Mouse (Mus musculus): ENCODE measurements around the gene Skida1.

Gene Skida1

DNA sequence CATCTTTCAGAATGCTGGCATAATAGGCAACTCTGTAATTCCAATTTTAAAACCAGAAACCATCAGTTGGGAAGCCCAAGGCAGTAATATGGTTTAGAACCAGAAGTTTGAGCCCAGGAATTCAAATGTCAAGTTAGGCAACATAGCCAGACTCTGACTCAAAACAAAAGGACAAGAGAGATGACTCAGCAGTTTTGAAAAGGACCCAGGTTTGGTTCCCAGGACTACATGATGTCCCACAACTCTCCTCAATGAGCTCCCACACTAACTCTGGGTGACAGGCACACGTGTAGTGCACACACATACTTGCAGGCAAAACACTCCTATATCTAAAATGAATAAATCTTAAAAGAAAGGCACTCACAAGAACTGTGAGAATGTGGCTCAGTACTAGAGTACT is 29.7 kb downstream of the Skida1 start:
- in situ Hi-C loops (cut with MseI, MboI) = no loop called here

GRCm38 (mm10) chr2:18017321-18017720 is 31.5 kb downstream of the Skida1 start:
- in situ Hi-C loops (cut with MseI, MboI) = no loop called here

GRCm38 (mm10) chr2:18016639-18017038 is 32.2 kb downstream of the Skida1 start:
- in situ Hi-C loops (cut with MseI, MboI) = no loop called here

DNA sequence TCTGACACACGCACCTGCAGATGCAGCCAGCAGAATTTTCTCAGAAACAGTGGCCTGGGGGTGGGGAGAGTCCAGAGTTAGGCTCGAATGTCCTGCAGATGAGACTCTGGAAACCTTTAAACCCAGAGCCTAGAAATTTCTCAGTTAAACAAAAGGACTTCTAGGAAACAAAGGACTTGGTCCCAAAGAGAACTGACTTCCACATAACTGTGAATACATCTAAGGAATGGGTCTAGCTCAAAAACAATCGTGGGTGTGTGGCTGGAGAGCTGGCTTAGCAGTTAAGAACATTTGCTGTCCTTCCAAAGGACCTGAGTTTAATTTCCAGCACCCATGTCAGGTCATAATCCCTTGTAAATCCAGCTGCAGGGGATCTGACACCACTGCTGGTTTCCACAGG is 33.3 kb downstream of the Skida1 start:
- in situ Hi-C loops (cut with MseI, MboI) = no loop called here

DNA sequence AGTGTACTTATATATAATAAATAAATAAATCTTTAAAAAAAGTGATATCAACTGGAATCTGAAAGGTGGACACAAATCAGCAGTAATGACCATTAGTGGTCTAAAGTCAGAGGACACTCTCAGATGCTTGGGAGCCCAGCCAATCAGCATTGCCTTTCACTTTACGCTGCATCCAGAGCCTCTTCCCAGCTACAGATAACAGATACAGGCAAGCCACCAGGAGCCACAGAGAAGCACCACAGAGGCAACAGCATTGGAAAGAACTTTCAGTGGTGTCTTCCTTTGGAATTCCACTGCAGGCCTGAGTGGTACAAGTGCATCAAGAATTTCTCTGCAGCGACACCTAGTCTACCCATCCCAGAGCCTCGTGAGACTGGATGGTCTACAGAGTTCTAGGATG is 36.0 kb downstream of the Skida1 start:
- in situ Hi-C loops (cut with MseI, MboI) = no loop called here

GRCm38 (mm10) chr2:18011226-18011625 is 37.6 kb downstream of the Skida1 start:
- in situ Hi-C loops (cut with MseI, MboI) = no loop called here

- in situ Hi-C loops (cut with MseI, MboI) = no loop called here
These were observed 43.7 kb downstream of the Skida1 start for GRCm38 (mm10) chr2:18005137-18005536.

DNA sequence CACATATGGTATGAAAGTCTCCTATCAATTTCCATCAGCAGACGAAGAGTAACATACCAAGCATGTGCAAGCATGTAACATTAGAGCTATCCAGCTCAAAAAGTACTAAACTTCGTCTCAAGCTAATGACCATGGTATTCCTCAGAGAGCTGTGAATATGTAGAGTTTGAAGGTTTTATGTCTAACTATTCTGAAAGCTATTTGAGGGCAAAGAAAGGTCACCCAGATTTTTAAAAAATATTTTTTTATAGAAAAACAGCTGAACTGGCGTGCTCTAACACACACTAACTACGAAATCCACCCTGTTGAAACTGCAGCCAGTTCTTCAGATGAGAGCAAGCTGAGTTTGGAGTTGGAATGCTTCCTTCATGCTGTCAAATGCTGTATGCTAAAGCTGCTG is 44.6 kb downstream of the Skida1 start:
- in situ Hi-C loops (cut with MseI, MboI) = no loop called here

- in situ Hi-C loops (cut with MseI, MboI) = no loop called here
These were observed 46.5 kb downstream of the Skida1 start for GRCm38 (mm10) chr2:18002306-18002705.

- in situ Hi-C loops (cut with MseI, MboI) = no loop called here
These were observed 52.0 kb downstream of the Skida1 start, which contains the start of gene H2al2a for GRCm38 (mm10) chr2:17996858-17997257. TSS of gene H2al2a (minus strand) at chr2:17996958.

All from mouse trophoblast stem cell (cell line).